Mouse (Mus musculus) heart, embryonic 14.5 days (tissue): ENCODE results near the gene Ccdc51. TPM values are rescaled to one million over a fixed set of nuclear protein-coding genes. Genes with fewer than 3 reads are reported as not detected.
"Not testable (repeated sequence)": the region's sequence is repeated elsewhere in the genome, so short reads cannot be mapped to it uniquely, and the experiment has no call there.

Experiments
- ATAC-seq: fragments of 200-750 bp; cut with Nextera tagmentation; 2 replicates; pipeline ENCODE4 v1.8.0; 2017; ENCODE audit warnings: low read depth, moderate TSS enrichment; ENCODE audit not compliant: insufficient number of reproducible peaks, insufficient read depth, low FRiP score
- H3K27ac ChIP-seq, 2 experiments: fragments of 200-500 bp in 1 of 2; fragments of 300-500 bp in 1 of 2; sonication (generic) in 1 of 2; replicated peaks in 1 of 2; 2 replicates each; pipeline ENCODE4 v1.5.1; 2012 to 2014; ENCODE audit warnings: low read depth in 2 of 2, low read length in 2 of 2, control low read depth in 1 of 2, mild to moderate bottlenecking in 1 of 2, mixed read lengths in 1 of 2; ENCODE audit not compliant: control insufficient read depth in 1 of 2, insufficient read depth in 1 of 2
- H3K27me3 ChIP-seq: fragments of 300-500 bp; sonication (generic); 2 replicates; pipeline ENCODE4 v1.6.1; 2014; ENCODE audit warnings: mild to moderate bottlenecking, low read length, control low read depth; ENCODE audit not compliant: control insufficient read depth, insufficient read depth
- H3K36me3 ChIP-seq: fragments of 300-500 bp; sonication (generic); 2 replicates; pipeline ENCODE4 v1.6.1; 2014; ENCODE audit warnings: mild to moderate bottlenecking, control low read depth, low read length, mixed read lengths; ENCODE audit not compliant: control insufficient read depth, insufficient read depth
- H3K4me1 ChIP-seq, 2 experiments: fragments of 200-500 bp in 1 of 2; fragments of 300-500 bp in 1 of 2; sonication (generic) in 1 of 2; 2 replicates each; pipeline ENCODE4 v1.6.1; 2012 to 2014; ENCODE audit warnings: low read length in 2 of 2, control low read depth in 1 of 2, mixed read lengths in 1 of 2; ENCODE audit not compliant: control insufficient read depth in 2 of 2, insufficient read depth in 2 of 2
- H3K4me2 ChIP-seq: fragments of 300-500 bp; sonication (generic); 2 replicates; pipeline ENCODE4 v1.6.1; 2014; ENCODE audit warnings: mild to moderate bottlenecking, low read length
- H3K4me3 ChIP-seq, 2 experiments: fragments of 200-500 bp in 1 of 2; fragments of 300-500 bp in 1 of 2; sonication (generic) in 1 of 2; 2 replicates each; pipeline ENCODE4 v1.5.1; 2012 to 2014; ENCODE audit warnings: low read length in 2 of 2, mild to moderate bottlenecking in 2 of 2, control low read depth in 1 of 2, low read depth in 1 of 2, moderate library complexity in 1 of 2; ENCODE audit not compliant: control insufficient read depth in 1 of 2, insufficient read depth in 1 of 2
- H3K9ac ChIP-seq: fragments of 300-500 bp; sonication (generic); 2 replicates; pipeline ENCODE4 v1.6.1; 2014; ENCODE audit warnings: mild to moderate bottlenecking, low read length
- H3K9me3 ChIP-seq: fragments of 300-500 bp; sonication (generic); 2 replicates; pipeline ENCODE4 v1.6.1; 2016; ENCODE audit warnings: low read length, control low read depth; ENCODE audit not compliant: control insufficient read depth
- WGBS: fragments of 180-500 bp; shearing (Covaris S2); extraction: QIAGEN DNeasy Blood & Tissue Kit; methylation state at CpG from one replicate; pipeline ENCODE4 v1.1.7; 2014; 5-methylcytosine and 5-hydroxymethylcytosine counted together
- polyA plus RNA-seq: library from polyadenylated mRNA; unstranded; fragments of >200 nt; fragmentation: Nextera tagmentation; extraction: Ambion mirVana; gene quantifications from 2 replicates; pipeline ENCODE4 v1.2.1, GENCODE M21; 2014

Gene Ccdc51
- polyA plus RNA-seq, 1 experiment from 2014 or later: 13.9 TPM

GRCm38 (mm10) chr9:109125043-109125442, 42.8 kb downstream of the Ccdc51 start:
- 67% methylated on average over 2 of the region's 2 CpGs for WGBS

GRCm38 (mm10) chr9:109125481-109125880, 43.2 kb downstream of the Ccdc51 start:
- H3K4me2 ChIP-seq: no peak overlapping the region
- H3K27ac ChIP-seq: no peak overlapping the region
- WGBS: 61% methylated on average over 3 of the region's 3 CpGs
- H3K9me3 ChIP-seq: no peaks in the 10 kb centered on the region
- H3K9ac ChIP-seq: no peak overlapping the region
- H3K4me1 ChIP-seq: peaks cover 3 to 7% of the 10 kb centered on the region in 2 experiments; a peak in 1 of 4 replicates
- no peaks in the 10 kb centered on the region for H3K27me3 ChIP-seq
- H3K36me3 ChIP-seq: no peaks in the 10 kb centered on the region
- no peak overlapping the region for H3K4me3 ChIP-seq
- ATAC-seq: no peak

More at GRCm38 (mm10) chr9:109125043-109125442, 42.8 kb downstream of the Ccdc51 start:
- H3K36me3 ChIP-seq: no peaks in the 10 kb centered on the region
- H3K9ac ChIP-seq: no peak overlapping the region
- no peaks in the 10 kb centered on the region for H3K9me3 ChIP-seq
- H3K27me3 ChIP-seq: no peaks in the 10 kb centered on the region
- H3K27ac ChIP-seq: no peak overlapping the region
- ATAC-seq: no peak
- peaks cover 3 to 7% of the 10 kb centered on the region in 2 experiments; a peak in 1 of 4 replicates for H3K4me1 ChIP-seq
- H3K4me3 ChIP-seq: no peak overlapping the region
- no peak overlapping the region for H3K4me2 ChIP-seq

DNA sequence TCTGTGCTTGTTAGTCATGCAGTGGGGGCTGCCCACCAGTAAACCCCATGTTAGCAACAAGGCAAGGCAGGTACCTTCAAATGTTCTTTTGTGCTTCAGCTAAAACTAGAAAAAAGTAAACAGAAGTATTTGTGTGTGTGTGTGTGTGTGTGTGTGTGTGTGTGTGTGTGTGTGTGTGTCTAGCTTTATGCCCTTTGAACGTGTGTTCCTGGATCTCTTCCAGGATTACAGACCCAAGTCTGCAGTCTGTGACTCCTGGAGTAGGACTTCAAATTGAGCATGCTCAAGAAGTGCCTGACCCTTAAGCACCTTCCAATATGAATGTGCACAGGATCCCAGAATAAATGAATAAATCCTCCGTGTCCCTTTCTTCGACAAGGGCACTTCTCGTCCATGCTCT, 44.8 kb downstream of the Ccdc51 start:
- no peak for ATAC-seq
- H3K36me3 ChIP-seq: no peaks in the 10 kb centered on the region
- WGBS: 71% methylated on average over 4 of the region's 4 CpGs
- no peak overlapping the region for H3K4me3 ChIP-seq
- H3K4me2 ChIP-seq: no peak overlapping the region
- peaks cover 3 to 7% of the 10 kb centered on the region in 2 experiments; a peak in 1 of 4 replicates for H3K4me1 ChIP-seq
- H3K9ac ChIP-seq: no peak overlapping the region
- H3K27me3 ChIP-seq: no peaks in the 10 kb centered on the region
- no peak overlapping the region for H3K27ac ChIP-seq
- H3K9me3 ChIP-seq: no peaks in the 10 kb centered on the region

DNA sequence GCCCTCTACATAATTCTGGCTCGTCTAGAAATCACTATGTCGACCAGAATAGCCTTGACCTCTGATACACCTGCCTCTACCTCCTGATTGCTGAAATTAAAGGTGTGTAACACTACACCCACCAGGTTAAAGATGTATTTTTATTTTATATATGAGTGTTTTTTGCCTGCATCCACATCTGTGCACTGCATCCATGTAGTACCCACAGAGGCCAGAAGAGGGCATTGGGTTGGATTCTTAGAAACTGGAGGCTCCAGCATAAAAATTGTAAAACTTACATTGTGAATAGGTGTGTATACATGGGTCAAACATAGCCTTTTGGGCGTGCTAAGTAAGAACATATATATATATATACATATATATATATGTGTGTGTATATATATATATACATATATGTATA, 45.9 kb downstream of the Ccdc51 start:
- no peak overlapping the region for H3K4me2 ChIP-seq
- H3K9me3 ChIP-seq: no peaks in the 10 kb centered on the region
- H3K36me3 ChIP-seq: no peaks in the 10 kb centered on the region
- H3K27me3 ChIP-seq: no peaks in the 10 kb centered on the region
- no peak for ATAC-seq
- H3K4me3 ChIP-seq: no peak overlapping the region
- H3K9ac ChIP-seq: no peak overlapping the region
- WGBS: 58% methylated on average over 3 of the region's 3 CpGs
- H3K4me1 ChIP-seq: peaks cover 3 to 5% of the 10 kb centered on the region in 2 experiments; a peak in 1 of 4 replicates
- H3K27ac ChIP-seq: no peak overlapping the region

DNA sequence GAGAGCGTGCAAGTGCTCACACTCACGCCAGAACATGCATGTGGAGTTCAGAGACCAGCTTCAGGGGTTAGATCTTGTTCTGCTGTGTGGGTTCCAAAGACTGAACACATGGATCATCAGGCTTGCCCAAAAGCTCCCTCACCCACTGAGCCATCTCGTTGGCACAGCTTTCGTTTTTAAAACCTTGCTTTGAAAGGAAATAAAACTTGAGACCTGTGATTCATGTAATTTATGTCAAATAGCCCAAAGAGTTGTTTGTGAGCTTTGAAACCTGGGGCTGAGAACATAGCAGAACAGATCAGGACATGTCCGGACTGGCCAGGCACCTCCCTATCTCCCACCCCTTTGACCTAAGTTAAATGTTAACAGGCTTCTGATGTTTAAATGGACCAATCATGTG, 47.8 kb downstream of the Ccdc51 start:
- Histone ChIP-seq H3K27me3 (no peaks in the 10 kb centered on the region), H3K27ac (no peak overlapping the region), H3K4me1 (no peaks in the 10 kb centered on the region), H3K9ac (no peak overlapping the region), H3K4me2 (no peak overlapping the region), H3K4me3 (no peak overlapping the region), H3K9me3 (no peaks in the 10 kb centered on the region), H3K36me3 (no peaks in the 10 kb centered on the region)
- no peak for ATAC-seq
- WGBS: 85% methylated on average over 5 of the region's 5 CpGs

DNA sequence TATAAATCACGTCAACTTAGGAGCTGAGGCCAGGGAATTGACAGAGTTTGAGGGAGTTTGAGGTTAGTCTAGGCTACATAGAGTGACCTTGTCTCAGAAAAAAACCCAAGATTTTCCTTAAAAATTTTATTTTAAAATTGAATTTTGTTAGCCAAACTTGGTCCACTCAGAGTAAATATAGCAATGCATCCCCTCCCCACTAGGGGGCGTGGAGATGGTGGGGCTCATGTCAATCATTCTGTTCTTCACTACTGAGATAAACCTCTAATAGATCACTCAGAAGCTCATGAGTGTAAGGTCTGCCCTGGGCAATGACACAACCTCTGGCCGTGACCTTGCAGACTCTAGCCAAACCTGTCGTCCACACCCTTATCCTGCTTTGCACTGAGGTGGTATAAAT, 58.1 kb downstream of the Ccdc51 start:
- H3K4me3 ChIP-seq, H3K27ac ChIP-seq, H3K4me1 ChIP-seq, H3K27me3 ChIP-seq, H3K4me2 ChIP-seq, H3K36me3 ChIP-seq, H3K9me3 ChIP-seq, ATAC-seq, H3K9ac ChIP-seq: not testable (repeated sequence)
- 62% methylated on average over 4 of the region's 4 CpGs for WGBS

Other genes starting within 250 kb of the Ccdc51 start
- gene Slc26a6, start 229.2 kb upstream of the Ccdc51 start, polyA plus RNA-seq: 7.6 and 8.7 TPM in 2 replicates
- not detected in 2 replicates for gene Tmem89, start 167.9 kb upstream of the Ccdc51 start, polyA plus RNA-seq
- gene Uqcrc1, start 145.9 kb upstream of the Ccdc51 start, polyA plus RNA-seq: 952 and 972 TPM in 2 replicates
- 0.47 and 0.72 TPM in 2 replicates for gene Col7a1, start 128.9 kb upstream of the Ccdc51 start, polyA plus RNA-seq
- gene Ucn2, start 96.5 kb upstream of the Ccdc51 start, polyA plus RNA-seq: not detected in 2 replicates
- 2.9 and 3.2 TPM in 2 replicates for gene Pfkfb4, start 90.7 kb upstream of the Ccdc51 start, polyA plus RNA-seq
- 51.9 and 54.3 TPM in 2 replicates for gene Shisa5, start 43.9 kb upstream of the Ccdc51 start, polyA plus RNA-seq
- 8.1 TPM in 2 replicates for gene Trex1, start 22.8 kb upstream of the Ccdc51 start, polyA plus RNA-seq
- 17.5 and 19.9 TPM in 2 replicates for gene Atrip, start 8.4 kb upstream of the Ccdc51 start, polyA plus RNA-seq
- 611 and 670 TPM in 2 replicates for gene Tma7, start 94 bp downstream of the Ccdc51 start, polyA plus RNA-seq
- 5.6 and 5.7 TPM in 2 replicates for gene Plxnb1, start 12.9 kb downstream of the Ccdc51 start, polyA plus RNA-seq
- not detected in 2 replicates for gene Fbxw21, start 79.5 kb downstream of the Ccdc51 start, polyA plus RNA-seq
- gene Fbxw13, start 113.5 kb downstream of the Ccdc51 start, polyA plus RNA-seq: not detected in 2 replicates
- not detected in 2 replicates for gene Fbxw20, start 152.3 kb downstream of the Ccdc51 start, polyA plus RNA-seq
- not detected in 2 replicates for gene Fbxw14, start 205.2 kb downstream of the Ccdc51 start, polyA plus RNA-seq